Mouse (Mus musculus) limb, embryonic 15.5 days (tissue): Measurements from ENCODE around the gene Tspan31. TPM values are rescaled to one million over a fixed set of nuclear protein-coding genes. Genes with fewer than 3 reads are reported as not detected.

ENCODE experiments used
- ATAC-seq: fragments of 200-750 bp; cut with Nextera tagmentation; 2 replicates; pipeline ENCODE4 v1.8.0; 2017; ENCODE audit warnings: low read depth, moderate TSS enrichment; ENCODE audit not compliant: insufficient number of reproducible peaks, low FRiP score, low TSS enrichment
- H3K27ac ChIP-seq: fragments of 300-500 bp; sonication (generic); 2 replicates; pipeline ENCODE4 v1.5.1; 2015; ENCODE audit warnings: moderate library complexity, mild to moderate bottlenecking, inconsistent platforms
- H3K27me3 ChIP-seq: fragments of 300-500 bp; sonication (generic); 2 replicates; pipeline ENCODE4 v1.6.1; 2015; ENCODE audit warnings: inconsistent platforms
- H3K36me3 ChIP-seq: fragments of 300-500 bp; sonication (generic); 2 replicates; pipeline ENCODE4 v1.6.1; 2015; ENCODE audit warnings: inconsistent platforms
- H3K4me1 ChIP-seq: fragments of 300-500 bp; sonication (generic); 2 replicates; pipeline ENCODE4 v1.6.1; 2015; ENCODE audit warnings: inconsistent platforms
- H3K4me2 ChIP-seq: fragments of 300-500 bp; sonication (generic); 2 replicates; pipeline ENCODE4 v1.6.1; 2015; ENCODE audit warnings: mild to moderate bottlenecking, inconsistent platforms
- H3K4me3 ChIP-seq: fragments of 300-500 bp; sonication (generic); 2 replicates; pipeline ENCODE4 v1.5.1; 2015; ENCODE audit warnings: mild to moderate bottlenecking, inconsistent platforms
- H3K9ac ChIP-seq: fragments of 300-500 bp; sonication (generic); 2 replicates; pipeline ENCODE4 v1.6.1; 2015; ENCODE audit warnings: inconsistent platforms
- H3K9me3 ChIP-seq: fragments of 300-500 bp; sonication (generic); 2 replicates; pipeline ENCODE4 v1.6.1; 2016; ENCODE audit warnings: inconsistent platforms
- WGBS: fragments of 180-500 bp; shearing (Covaris S2); methylation state at CpG from one replicate; pipeline ENCODE4 v1.1.7; 2015; 5-methylcytosine and 5-hydroxymethylcytosine counted together
- polyA plus RNA-seq: library from polyadenylated mRNA; unstranded; fragments of >200 nt; fragmentation: Nextera tagmentation; extraction: Ambion mirVana; gene quantifications from 2 replicates; pipeline ENCODE4 v1.2.1, GENCODE M21; 2015

Tspan31 gene
- polyA plus RNA-seq, 1 experiment from 2014 or later: 161 TPM

DNA sequence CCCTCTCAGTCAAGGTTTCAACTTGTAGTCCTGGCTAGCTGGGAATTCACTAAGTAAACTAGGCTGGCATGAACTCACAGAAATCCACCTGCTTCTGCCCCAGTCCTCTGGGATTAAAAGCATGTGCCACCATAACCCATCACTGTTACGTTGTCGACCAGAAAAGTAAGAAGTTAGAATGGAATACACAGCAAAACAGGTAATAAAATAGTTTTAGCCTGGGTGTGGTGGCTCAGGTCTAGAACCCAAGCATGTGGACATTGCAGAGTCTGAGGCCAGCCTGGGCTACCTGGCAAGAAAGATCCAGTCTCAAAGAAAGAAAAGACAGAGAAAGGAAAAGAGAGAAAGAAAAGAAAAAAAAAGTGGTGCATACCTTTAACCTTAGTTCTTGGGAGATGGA is 8.6 kb downstream of the Tspan31 start:
- WGBS: 65% methylated on average over 2 of the region's 2 CpGs
- Histone ChIP-seq H3K27me3 (peaks cover 16% of the 10 kb centered on the region), H3K9me3 (no peaks in the 10 kb centered on the region), H3K9ac (no peak overlapping the region), H3K36me3 (peaks cover 30% of the 10 kb centered on the region), H3K4me1 (peaks cover 37% of the 10 kb centered on the region), H3K4me3 (no peak overlapping the region), H3K4me2 (no peak overlapping the region), H3K27ac (no peak overlapping the region)
- ATAC-seq: no peak

DNA sequence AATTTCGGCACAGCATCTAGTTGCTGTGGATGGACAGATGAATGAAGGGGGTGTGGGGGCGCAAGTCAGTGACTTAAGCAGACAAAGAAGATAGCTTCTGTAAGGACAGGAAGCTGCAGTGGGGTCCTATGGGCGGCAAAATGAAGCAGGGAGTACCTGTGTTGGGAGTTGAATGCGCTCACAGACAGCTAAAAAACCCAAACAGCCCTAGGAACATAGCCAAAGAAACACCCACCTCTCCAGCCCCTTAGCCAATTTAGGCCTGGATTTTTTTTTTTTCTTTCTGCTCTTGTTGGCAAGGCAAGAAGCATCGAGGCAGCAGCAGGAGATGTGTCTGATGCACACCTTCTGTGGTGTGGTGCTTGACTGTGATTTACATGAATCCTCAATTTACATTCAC is 9.0 kb downstream of the Tspan31 start:
- Histone ChIP-seq H3K4me2 (no peak overlapping the region), H3K27ac (no peak overlapping the region), H3K9me3 (no peaks in the 10 kb centered on the region), H3K4me3 (no peak overlapping the region), H3K4me1 (peaks cover 36% of the 10 kb centered on the region), H3K36me3 (peaks cover 30% of the 10 kb centered on the region), H3K9ac (no peak overlapping the region), H3K27me3 (peaks cover 16% of the 10 kb centered on the region)
- no peak for ATAC-seq
- 46% methylated on average over 5 of the region's 5 CpGs for WGBS

DNA sequence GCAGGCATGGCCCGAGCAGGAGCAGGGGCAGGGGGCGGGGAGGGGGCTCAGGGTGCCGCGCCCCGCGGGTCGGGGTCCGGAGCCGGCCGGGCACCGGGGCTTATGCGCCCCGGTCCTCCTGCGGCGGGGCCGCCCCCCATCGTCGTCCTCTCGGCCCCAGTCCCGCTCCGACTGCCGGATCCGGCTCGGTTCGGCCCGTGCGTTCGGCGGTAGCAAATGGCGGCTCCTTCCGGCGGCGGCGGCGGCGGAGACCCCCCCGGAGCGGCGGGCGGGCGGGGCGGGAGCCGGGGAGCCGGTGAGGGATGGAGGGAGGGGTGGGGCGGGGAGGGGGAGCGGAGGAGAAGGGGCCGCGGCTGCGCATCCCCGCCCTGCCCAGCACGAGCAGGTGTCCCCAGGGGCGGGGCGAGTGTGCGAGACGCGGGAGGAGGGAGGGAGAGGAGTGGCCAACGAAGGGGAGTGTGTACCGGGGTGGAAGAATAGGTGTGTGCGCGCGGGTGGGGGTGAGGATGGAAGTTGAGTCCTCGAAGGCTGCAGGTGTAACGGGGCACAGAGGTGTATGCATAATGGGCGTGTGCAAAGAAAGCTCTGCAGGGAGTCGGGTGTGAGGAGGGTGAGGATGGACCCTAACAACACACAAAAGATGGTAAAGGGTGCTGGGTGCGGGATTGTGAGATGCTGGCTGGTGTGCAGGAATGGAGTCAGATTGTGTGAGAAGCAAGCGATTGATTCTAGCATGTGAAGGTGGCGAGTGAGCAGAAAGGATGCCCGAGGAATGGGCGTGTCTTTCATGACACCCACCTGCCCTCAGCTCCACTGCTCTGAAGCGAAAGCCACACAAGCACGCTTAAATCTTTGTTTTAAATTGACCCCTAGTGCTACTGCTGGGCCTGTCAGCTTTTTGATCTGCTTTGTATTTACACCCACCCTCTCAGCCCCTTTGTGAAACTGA is 9.8 kb downstream of the Tspan31 start, which contains the start of gene March9:
Gene March9 (minus strand): TSS at position 217 of the 949 bp plus-strand sequence.
- Histone ChIP-seq H3K9me3 (no peaks in the 10 kb centered on the region), H3K27ac (peak within 1 kb of the TSS; percentile 67), H3K36me3 (peaks cover 29% of the 10 kb centered on the region), H3K4me2 (peak within 1 kb of the TSS; percentile 95), H3K9ac (peak within 1 kb of the TSS; percentile 80), H3K4me3 (peak within 1 kb of the TSS; percentile 87), H3K4me1 (peaks cover 33% of the 10 kb centered on the region), H3K27me3 (peaks cover 16% of the 10 kb centered on the region)
- under 1% methylated on average over 54 of the region's 72 CpGs for WGBS
- ATAC-seq: no peak

DNA sequence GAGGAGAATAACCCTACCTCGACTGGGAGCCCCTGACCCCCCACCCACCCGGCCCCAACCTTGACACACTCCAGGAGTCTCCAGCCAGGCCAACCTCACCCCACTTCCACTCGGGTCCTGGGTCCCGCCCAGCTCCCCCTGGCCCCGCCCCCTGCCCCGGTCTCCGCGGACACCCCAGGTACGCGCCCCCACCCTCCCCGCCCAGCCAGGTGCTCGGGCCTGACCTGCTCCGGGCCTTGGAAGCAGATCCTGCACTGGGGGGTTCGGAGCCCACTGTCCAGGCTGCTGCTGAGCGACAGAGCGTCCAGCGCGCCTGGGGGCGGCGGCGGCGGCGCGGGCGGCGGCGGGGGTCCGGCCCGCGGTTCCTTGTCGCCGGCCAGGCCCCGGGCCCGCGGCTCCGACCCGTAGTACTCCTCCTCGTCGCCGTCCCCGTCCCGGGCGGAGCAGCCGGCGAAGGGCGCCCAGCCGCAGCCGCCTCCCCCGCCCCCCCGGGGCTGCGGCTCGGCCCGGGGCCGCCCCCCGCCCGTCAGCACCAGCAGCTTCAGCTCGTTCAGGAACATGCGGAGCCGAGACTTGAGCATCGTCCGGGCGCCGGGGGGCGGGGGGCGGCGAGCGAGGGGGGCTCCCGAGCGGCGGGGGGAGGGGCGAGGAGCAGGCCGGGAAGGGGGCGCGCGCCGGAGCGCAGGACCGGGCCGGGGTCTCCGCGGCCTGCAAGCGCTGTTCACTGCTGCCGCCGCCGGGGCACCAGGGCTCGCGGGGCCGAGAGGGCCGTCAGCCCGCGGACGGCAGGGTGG is 10.7 kb downstream of the Tspan31 start:
- Histone ChIP-seq H3K9ac (peak overlapping the region; percentile 80), H3K4me3 (peak overlapping the region; percentile 87), H3K36me3 (peaks cover 27% of the 10 kb centered on the region), H3K9me3 (no peaks in the 10 kb centered on the region), H3K4me1 (peaks cover 24% of the 10 kb centered on the region), H3K27me3 (peaks cover 16% of the 10 kb centered on the region), H3K4me2 (peak overlapping the region; percentile 95), H3K27ac (peak overlapping the region; percentile 67)
- no peak for ATAC-seq
- 0% methylated on average over 31 of the region's 92 CpGs for WGBS

DNA sequence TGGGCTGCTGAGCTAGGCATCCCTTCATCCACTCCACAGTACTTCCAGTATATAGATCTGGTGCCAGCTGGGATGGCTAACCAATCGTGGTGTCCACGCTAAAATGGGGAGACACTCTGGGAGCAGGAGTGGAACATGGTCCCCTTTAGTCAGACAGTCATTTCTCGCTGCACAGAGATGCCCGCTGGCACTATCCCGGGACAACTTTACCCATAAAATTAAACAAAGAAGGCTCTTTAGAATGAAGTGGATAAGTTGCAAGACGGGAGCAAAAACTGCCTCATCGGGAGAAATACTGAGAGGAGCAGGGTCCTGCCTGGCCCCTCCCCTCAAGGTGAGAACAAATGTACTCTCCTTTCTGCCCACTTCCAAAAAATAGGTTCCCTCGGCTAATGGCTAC is 11.4 kb downstream of the Tspan31 start:
- 8% methylated on average over 8 of the region's 8 CpGs for WGBS
- Histone ChIP-seq H3K9me3 (no peaks in the 10 kb centered on the region), H3K4me1 (peaks cover 23% of the 10 kb centered on the region), H3K4me2 (peak overlapping the region; percentile 95), H3K4me3 (peak overlapping the region; percentile 87), H3K36me3 (peaks cover 32% of the 10 kb centered on the region), H3K27me3 (peaks cover 16% of the 10 kb centered on the region), H3K9ac (peak overlapping the region; percentile 80; the same call in 1 of the 2 replicates), H3K27ac (no peak overlapping the region)
- no peak for ATAC-seq

DNA sequence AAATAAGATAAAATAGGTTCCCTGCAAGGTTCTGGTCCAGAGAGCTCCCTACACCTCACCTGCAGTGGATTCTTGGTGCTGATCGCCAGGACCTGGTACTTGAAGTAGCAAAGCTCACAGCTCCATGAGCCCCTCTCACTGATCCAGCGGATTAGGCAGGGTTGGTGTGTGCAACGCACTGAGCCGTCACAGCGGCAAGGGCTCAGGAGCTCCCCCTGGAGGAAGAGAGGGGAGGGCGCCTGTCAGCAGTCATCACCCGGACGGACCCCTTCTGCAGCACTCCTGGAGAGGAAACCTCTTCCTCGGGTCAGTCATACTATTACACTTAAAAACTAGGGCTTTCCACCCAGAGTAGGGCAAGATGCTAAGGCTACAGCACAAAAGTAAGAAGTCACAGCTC is 11.9 kb downstream of the Tspan31 start:
- no peak overlapping the region for H3K27ac ChIP-seq
- ATAC-seq: no peak
- peak overlapping the region; percentile 87 for H3K4me3 ChIP-seq
- H3K9ac ChIP-seq: no peak overlapping the region
- peak overlapping the region; percentile 95 for H3K4me2 ChIP-seq
- no peaks in the 10 kb centered on the region for H3K9me3 ChIP-seq
- 1% methylated on average over 9 of the region's 9 CpGs for WGBS
- H3K36me3 ChIP-seq: peaks cover 32% of the 10 kb centered on the region
- peaks cover 16% of the 10 kb centered on the region for H3K27me3 ChIP-seq
- H3K4me1 ChIP-seq: peaks cover 23% of the 10 kb centered on the region

DNA sequence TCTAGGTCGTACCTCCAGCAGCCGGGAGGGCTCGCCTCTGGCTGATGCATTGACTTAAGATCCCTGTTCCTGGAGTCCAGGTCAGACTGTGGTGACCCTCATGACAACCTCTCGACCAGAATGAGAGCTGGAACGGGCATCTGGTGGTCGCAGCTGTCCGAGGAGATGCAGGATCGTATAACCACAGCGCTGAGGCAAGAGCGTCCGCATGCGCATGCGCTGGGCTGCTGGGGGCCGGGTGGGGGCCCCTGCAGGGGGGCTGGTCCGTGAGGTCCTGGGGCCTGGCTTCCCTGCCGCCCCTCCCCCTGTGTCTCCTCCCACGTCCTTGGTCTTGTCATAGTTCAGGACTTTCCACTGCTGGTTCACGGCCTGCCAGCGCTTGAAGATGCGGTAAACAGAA is 13.6 kb downstream of the Tspan31 start:
- H3K4me1 ChIP-seq: peaks cover 24% of the 10 kb centered on the region
- H3K36me3 ChIP-seq: peaks cover 32% of the 10 kb centered on the region
- no peak overlapping the region for H3K9ac ChIP-seq
- H3K27me3 ChIP-seq: peaks cover 25% of the 10 kb centered on the region
- no peak overlapping the region for H3K4me2 ChIP-seq
- H3K27ac ChIP-seq: no peak overlapping the region
- no peaks in the 10 kb centered on the region for H3K9me3 ChIP-seq
- H3K4me3 ChIP-seq: no peak overlapping the region
- no peak for ATAC-seq
- WGBS: 82% methylated on average over 20 of the region's 20 CpGs

DNA sequence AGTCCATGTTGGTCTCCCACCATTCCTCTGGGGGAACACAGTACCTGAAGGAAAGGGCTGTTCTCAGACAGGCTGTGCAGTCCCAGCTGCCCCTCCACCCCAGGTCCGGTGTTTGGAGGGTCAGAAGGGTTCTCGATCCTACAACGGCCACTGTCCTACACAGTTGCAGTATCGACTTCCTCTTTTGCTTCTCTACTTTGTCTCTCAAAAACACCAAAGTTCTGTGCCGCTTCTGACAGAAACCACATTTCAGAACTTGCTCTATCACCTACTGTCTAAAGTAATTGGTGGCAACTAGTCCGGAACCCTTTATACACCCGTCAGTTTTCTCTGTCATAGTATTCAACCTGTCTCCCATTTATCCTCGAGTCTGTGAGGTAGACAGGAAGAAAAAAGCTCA is 14.7 kb downstream of the Tspan31 start:
- H3K9ac ChIP-seq: no peak overlapping the region
- H3K9me3 ChIP-seq: no peaks in the 10 kb centered on the region
- H3K27me3 ChIP-seq: peaks cover 26% of the 10 kb centered on the region
- no peak for ATAC-seq
- 83% methylated on average over 8 of the region's 8 CpGs for WGBS
- no peak overlapping the region for H3K4me2 ChIP-seq
- H3K4me3 ChIP-seq: no peak overlapping the region
- no peak overlapping the region for H3K27ac ChIP-seq
- H3K36me3 ChIP-seq: peaks cover 32% of the 10 kb centered on the region
- H3K4me1 ChIP-seq: peaks cover 28% of the 10 kb centered on the region

DNA sequence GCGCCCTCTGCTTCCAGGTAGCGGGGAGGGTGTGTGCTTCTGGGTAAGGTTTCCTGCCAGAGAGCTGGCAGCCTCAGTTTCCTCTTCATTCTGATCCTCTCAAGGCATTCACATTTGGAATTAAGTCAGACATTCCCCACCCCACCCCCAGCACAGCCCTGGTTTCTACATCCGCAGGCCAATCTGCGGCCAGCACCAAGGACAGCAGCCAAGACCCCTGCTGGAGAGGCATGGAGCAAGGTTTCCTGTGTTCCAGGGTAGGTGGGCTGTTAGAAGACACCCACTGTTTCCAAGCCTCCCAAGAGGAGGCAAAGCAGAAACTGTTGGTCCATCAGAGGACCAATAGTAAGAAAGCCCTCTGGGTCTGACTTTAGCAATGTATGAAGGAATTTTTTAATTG is 15.4 kb downstream of the Tspan31 start:
- Histone ChIP-seq H3K27ac (no peak overlapping the region), H3K4me1 (peaks cover 31% of the 10 kb centered on the region), H3K4me2 (no peak overlapping the region), H3K9ac (no peak overlapping the region), H3K27me3 (peaks cover 31% of the 10 kb centered on the region), H3K4me3 (no peak overlapping the region), H3K36me3 (peaks cover 32% of the 10 kb centered on the region), H3K9me3 (no peaks in the 10 kb centered on the region)
- 57% methylated on average over 4 of the region's 4 CpGs for WGBS
- no peak for ATAC-seq

DNA sequence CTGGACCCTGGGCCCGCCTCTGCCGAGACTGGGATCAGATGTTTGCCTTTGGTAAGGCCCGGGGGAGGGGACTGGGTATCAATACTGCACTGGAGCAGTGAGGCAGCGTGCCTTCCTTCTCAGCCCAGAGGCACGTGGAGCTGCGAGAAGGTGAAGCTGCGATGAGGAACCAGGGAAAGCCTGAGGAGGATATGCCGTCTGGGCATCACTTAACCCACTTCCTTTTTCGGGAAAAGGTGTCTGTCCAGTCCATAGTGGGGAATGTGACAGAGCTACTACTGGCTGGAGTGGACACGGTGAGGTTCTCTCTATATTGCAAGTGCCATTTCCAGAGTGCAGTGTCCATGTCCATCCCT is 20.0 kb downstream of the Tspan31 start:
- WGBS: 18% methylated on average over 10 of the region's 10 CpGs
- Histone ChIP-seq H3K27me3 (peaks cover 58% of the 10 kb centered on the region), H3K27ac (no peak overlapping the region), H3K9ac (no peak overlapping the region), H3K9me3 (no peaks in the 10 kb centered on the region), H3K36me3 (peaks cover 19% of the 10 kb centered on the region), H3K4me2 (no peak overlapping the region), H3K4me3 (peak overlapping the region; percentile 17; the same call in 1 of the 2 replicates), H3K4me1 (peaks cover 33% of the 10 kb centered on the region)
- no peak for ATAC-seq

DNA sequence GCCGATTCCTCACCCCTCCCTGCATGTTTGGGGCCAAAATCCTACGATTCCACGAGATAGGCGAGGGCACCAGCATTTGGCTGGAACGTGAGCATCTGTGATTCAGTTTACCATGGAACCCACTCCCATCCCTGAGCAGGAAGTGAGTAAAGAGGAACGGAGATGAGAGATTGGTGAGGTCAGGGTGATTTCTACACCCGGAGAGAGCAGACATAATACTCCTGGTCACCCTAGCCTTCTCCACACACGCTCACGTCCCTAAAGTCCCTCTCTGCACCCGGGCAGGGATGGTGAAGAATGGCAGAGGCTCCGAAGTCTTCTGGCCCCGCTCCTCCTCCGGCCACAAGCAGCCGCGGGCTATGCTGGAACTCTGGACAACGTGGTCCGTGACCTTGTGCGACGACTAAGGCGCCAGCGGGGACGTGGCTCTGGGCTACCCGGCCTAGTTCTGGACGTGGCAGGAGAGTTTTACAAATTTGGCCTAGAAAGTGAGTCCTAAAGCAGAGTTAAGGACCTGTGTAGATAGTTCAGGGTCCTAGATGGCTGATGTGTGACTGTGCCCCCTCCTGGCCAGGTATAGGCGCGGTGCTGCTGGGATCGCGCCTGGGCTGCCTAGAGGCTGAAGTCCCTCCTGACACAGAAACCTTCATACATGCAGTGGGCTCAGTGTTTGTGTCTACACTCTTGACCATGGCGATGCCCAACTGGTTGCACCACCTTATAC is 20.5 kb downstream of the Tspan31 start:
- no peak for ATAC-seq
- peaks cover 22% of the 10 kb centered on the region for H3K36me3 ChIP-seq
- H3K4me1 ChIP-seq: peaks cover 33% of the 10 kb centered on the region

More for the DNA sequence above, 20.5 kb downstream of the Tspan31 start:
- WGBS: 2% methylated on average over 29 of the region's 29 CpGs
- Histone ChIP-seq H3K4me3 (peak overlapping the region; percentile 17), H3K9ac (0 out of 2 replicates have a peak overlapping the region, but pooled peaks have one; percentile 5), H3K27ac (no peak overlapping the region), H3K4me2 (peak overlapping the region; percentile 25), H3K27me3 (peaks cover 58% of the 10 kb centered on the region), H3K9me3 (no peaks in the 10 kb centered on the region)
